Mouse (Mus musculus): ENCODE data around the gene Acyp1.

Gene Acyp1

DNA sequence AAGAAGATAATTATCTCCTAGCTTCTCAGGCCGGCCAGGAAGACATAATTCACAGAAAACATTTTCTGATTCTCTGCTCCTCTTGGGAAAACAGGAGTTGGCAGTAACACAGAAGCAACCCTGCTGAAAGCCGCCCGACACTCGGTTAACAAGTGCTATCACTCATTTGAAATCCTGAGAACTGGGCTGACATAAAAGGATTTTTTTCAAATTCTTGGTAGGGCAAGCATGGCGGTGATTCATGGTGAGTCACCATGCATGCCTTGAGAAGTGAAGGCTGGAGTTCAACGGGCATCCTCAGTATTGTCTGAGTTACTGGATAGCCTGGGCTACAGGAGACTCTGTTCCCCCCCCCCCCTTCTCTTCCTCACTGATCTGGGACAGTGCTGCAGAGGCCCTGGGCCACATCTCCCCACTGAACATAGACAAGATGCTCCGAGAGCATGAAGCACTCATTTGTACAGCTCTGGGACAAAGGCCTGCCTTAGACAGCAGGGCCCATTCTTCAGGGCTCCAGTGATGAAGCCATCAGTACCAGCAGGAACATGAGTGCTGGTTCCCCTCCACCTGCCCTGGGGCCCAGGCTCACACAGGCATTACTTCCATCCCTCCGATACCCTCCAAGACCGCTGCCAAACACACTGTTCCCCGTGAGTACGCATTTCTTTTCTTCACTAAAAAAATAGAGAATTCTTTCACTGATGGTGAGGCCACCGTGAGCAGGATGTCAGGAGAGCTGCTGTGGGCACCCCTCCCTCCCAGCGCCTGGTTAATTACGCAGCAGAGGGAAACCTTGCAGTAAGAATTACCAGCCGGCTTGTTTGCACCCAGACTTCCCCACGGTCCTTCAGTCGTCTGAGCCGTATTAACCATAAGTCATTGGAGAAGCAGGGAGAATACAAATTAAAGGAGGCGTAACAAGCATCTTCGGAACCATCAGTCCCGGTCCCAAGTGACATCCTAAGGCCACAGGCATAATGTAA lies 54.6 kb downstream of the Acyp1 start:
- no peak for DNase-seq (ENCODE audit: low spot score in 2 of 2)

DNA sequence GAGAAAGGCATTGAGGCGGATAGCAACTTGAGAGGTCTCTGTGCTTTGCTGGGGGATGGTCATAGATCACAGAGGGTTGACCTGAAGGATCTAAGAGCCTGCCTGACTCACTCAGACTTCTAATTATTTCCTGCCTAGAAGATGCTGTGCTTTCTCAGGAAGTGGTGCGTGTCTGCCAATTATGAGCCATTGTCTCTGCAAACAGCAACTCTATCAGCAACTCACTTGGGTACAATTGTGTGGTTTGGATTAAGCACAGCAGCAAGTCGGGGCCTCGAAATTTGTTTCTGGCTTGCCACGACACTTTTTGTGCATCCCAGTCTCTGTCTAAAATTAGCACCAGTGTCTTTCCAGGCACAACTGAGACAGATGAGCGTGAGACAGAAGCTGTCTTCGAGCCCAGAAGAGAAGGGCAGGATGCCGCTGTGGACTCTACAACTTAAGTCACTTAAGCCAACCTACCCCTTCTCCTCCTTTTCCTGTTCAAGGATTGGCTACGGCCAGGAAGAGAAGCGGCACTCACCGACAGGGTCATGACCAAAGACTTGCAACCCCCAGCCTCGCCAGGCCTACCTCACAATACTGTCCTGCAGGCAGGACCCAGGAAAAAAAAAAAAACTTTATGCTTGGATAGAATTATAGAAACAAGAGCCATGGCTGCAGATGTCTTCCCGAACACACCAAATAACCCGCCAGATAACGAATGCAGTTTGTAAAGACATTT lies 60.2 kb downstream of the Acyp1 start:
- DNase-seq (ENCODE audit: low spot score in 2 of 2) = no peak

GRCm38 (mm10) chr12:85227227-85227626 lies 61.0 kb downstream of the Acyp1 start:
- DNase-seq (ENCODE audit: low spot score in 2 of 2) = no peak

Measured in cerebellum, postnatal 4 days (tissue).